Mouse (Mus musculus): ENCODE measurements around the gene Cdh1.

Gene Cdh1

GRCm38 (mm10) chr8:106623016-106623415 is 19.9 kb downstream of the Cdh1 start:
- no peak for DNase-seq (ENCODE audit: low read depth, low spot score)

GRCm38 (mm10) chr8:106623451-106623850 is 20.3 kb downstream of the Cdh1 start:
- no peak for DNase-seq (ENCODE audit: low read depth, low spot score)

GRCm38 (mm10) chr8:106623954-106624353 is 20.8 kb downstream of the Cdh1 start:
- no peak for DNase-seq (ENCODE audit: low read depth, low spot score)

GRCm38 (mm10) chr8:106624743-106625142 is 21.6 kb downstream of the Cdh1 start:
- DNase-seq (ENCODE audit: low read depth, low spot score) = no peak

- DNase-seq (ENCODE audit: low read depth, low spot score) = no peak
Observed at GRCm38 (mm10) chr8:106626096-106626865, 23.1 kb downstream of the Cdh1 start.

- no peak for DNase-seq (ENCODE audit: low read depth, low spot score)
Observed at GRCm38 (mm10) chr8:106628291-106628964, 25.3 kb downstream of the Cdh1 start.

GRCm38 (mm10) chr8:106629456-106629855 is 26.3 kb downstream of the Cdh1 start:
- no peak for DNase-seq (ENCODE audit: low read depth, low spot score)

GRCm38 (mm10) chr8:106631904-106632303 is 28.8 kb downstream of the Cdh1 start:
- DNase-seq (ENCODE audit: low read depth, low spot score) = no peak

GRCm38 (mm10) chr8:106632650-106633049 is 29.5 kb downstream of the Cdh1 start:
- no peak for DNase-seq (ENCODE audit: low read depth, low spot score)

GRCm38 (mm10) chr8:106633361-106634158 is 30.4 kb downstream of the Cdh1 start:
- DNase-seq (ENCODE audit: low read depth, low spot score) = no peak

GRCm38 (mm10) chr8:106635284-106635683 is 32.1 kb downstream of the Cdh1 start:
- DNase-seq (ENCODE audit: low read depth, low spot score) = no peak

- DNase-seq (ENCODE audit: low read depth, low spot score) = no peak
Observed at GRCm38 (mm10) chr8:106637446-106637845, 34.3 kb downstream of the Cdh1 start.

GRCm38 (mm10) chr8:106638768-106639295 is 35.7 kb downstream of the Cdh1 start:
- DNase-seq (ENCODE audit: low read depth, low spot score) = no peak

GRCm38 (mm10) chr8:106640212-106640611 is 37.1 kb downstream of the Cdh1 start:
- DNase-seq (ENCODE audit: low read depth, low spot score) = no peak

- DNase-seq (ENCODE audit: low read depth, low spot score) = no peak
Observed at GRCm38 (mm10) chr8:106640921-106641320, 37.8 kb downstream of the Cdh1 start.

- no peak for DNase-seq (ENCODE audit: low read depth, low spot score)
Observed at GRCm38 (mm10) chr8:106642172-106642571, 39.0 kb downstream of the Cdh1 start.

- no peak for DNase-seq (ENCODE audit: low read depth, low spot score)
Observed at GRCm38 (mm10) chr8:106643100-106643499, 39.9 kb downstream of the Cdh1 start.

GRCm38 (mm10) chr8:106644957-106645356 is 41.8 kb downstream of the Cdh1 start:
- DNase-seq (ENCODE audit: low read depth, low spot score) = no peak

- no peak for DNase-seq (ENCODE audit: low read depth, low spot score)
Observed at GRCm38 (mm10) chr8:106646153-106646552, 43.0 kb downstream of the Cdh1 start.

- DNase-seq (ENCODE audit: low read depth, low spot score) = no peak
Observed at GRCm38 (mm10) chr8:106646731-106647130, 43.6 kb downstream of the Cdh1 start.

GRCm38 (mm10) chr8:106647387-106647786 is 44.2 kb downstream of the Cdh1 start:
- no peak for DNase-seq (ENCODE audit: low read depth, low spot score)

GRCm38 (mm10) chr8:106648421-106648820 is 45.3 kb downstream of the Cdh1 start:
- no peak for DNase-seq (ENCODE audit: low read depth, low spot score)

Measured in WW6 (cell line).